Mouse (Mus musculus) embryonic fibroblast, embryonic 13.5 days (primary cell): ENCODE data around the gene Elovl5.

Source experiments
- CTCF ChIP-seq: IDR thresholded peaks from 2 replicates; pipeline ENCODE4 v1.5.1; 2011; ENCODE audit warnings: mild to moderate bottlenecking, control low read depth, low read length, moderate library complexity, borderline replicate concordance; ENCODE audit not compliant: insufficient read depth
- POLR2A ChIP-seq: IDR thresholded peaks from 2 replicates; pipeline ENCODE4 v1.6.1; 2011; ENCODE audit warnings: low read depth, mild to moderate bottlenecking, control low read depth, low read length, moderate library complexity

DNA sequence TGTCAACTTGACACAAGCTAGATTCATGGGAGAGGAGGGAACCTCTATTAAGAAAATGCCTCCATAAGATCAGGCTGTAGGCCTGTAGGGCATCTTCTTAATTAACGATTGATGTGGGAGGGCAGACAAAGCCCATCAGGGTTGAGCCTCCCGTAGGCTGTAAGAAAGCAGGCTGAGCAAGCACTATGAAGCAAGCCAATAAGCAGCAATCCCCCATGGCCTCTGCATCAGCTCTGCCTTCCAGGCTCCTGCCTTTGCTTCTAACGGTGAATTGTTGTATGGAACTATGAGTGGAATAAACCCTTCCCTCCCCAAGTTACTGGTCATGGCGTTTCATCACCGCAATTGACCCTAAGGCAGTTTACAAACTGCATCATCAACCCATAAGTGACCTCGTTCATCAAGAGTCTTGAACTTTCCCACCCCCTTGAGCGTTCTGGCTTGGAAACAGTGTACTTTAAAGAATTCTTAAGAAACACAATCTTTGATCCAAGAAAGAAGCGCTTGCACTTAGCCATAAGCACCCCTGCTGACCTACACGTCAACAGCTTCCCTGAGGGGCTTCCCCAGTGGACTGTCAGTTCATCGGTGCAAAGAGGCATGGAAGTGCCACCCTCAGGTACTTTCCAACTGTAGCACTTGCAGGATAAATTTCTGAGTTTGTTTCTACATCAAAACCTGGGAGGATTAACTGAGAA is 7.4 kb upstream of the Elovl5 start:
- TF ChIP-seq CTCF (no peak), POLR2A (no peak)
